Mouse (Mus musculus): Measurements from ENCODE around the gene Cdc42se1. TPM values are rescaled to one million over a fixed set of nuclear protein-coding genes. Genes with fewer than 3 reads are reported as not detected.

Gene Cdc42se1
- total and polyA plus RNA-seq, 3 experiments: 55.3 to 128 (median 71.1) TPM

GRCm38 (mm10) chr3:95178948-95179347 is 49.6 kb upstream of the Cdc42se1 start:
- no peak overlapping the region for H3K9ac ChIP-seq (ENCODE audit: insufficient read depth, low read depth)
- H3K4me3 ChIP-seq (replicated peaks in 1 of 3; ENCODE audit: low read depth in 2 of 3, low read length in 2 of 3, poor library complexity in 1 of 3): no peak overlapping the region
- H3K4me2 ChIP-seq (ENCODE audit: insufficient read depth, low read depth, poor library complexity, severe bottlenecking): no peak overlapping the region
- dilution Hi-C loops (cut with MboI; ENCODE audit: extremely low pct_ligation_motif_present, extremely low pct_unique_long_range_greater_than_20kb, low sequenced_read_pairs) (no loop called here), in situ Hi-C loops (cut with MboI; ENCODE audit: low pct_ligation_motif_present, low pct_unique_long_range_greater_than_20kb, low sequenced_read_pairs) (no loop called here)
- TF ChIP-seq ZKSCAN1 (IDR thresholded peaks at IDR 0.05; ENCODE audit: borderline replicate concordance, low read depth, low read length) (no peak), RCOR1 (conservative IDR thresholded peaks at IDR 0.05; ENCODE audit: low read depth, low read length) (no peak), MXI1 (IDR thresholded peaks at IDR 0.05; ENCODE audit: low read depth, low read length) (no peak), ETS1 (conservative IDR thresholded peaks at IDR 0.05; ENCODE audit: low read depth, low read length) (no peak), ZMIZ1 (IDR thresholded peaks at IDR 0.05; ENCODE audit: low read depth, low read length) (no peak)
- peaks cover 4 to 32% of the 10 kb centered on the region in 2 experiments for H3K36me3 ChIP-seq (replicated peaks in 1 of 2; ENCODE audit: control insufficient read depth in 1 of 2, insufficient read depth in 1 of 2, low read length in 1 of 2)
- H3K27ac ChIP-seq (ENCODE audit: insufficient read depth, low read depth): no peak overlapping the region
- no peak for DNase-seq (ENCODE audit: extremely low read depth)
- no peaks in the 10 kb centered on the region for H3K79me2 ChIP-seq (replicated peaks; ENCODE audit: control insufficient read depth, extremely low read depth, insufficient read depth, poor library complexity, severe bottlenecking)
- H3K9me3 ChIP-seq (replicated peaks; ENCODE audit: low read length): peaks cover 2% of the 10 kb centered on the region
- H3K27me3 ChIP-seq (replicated peaks): no peaks in the 10 kb centered on the region
- H3K4me1 ChIP-seq (ENCODE audit: control insufficient read depth in 1 of 2, insufficient read depth in 2 of 2): peaks cover 6 to 23% of the 10 kb centered on the region in 2 experiments; a peak in 2 of 4 replicates

- Histone ChIP-seq H3K9ac (ENCODE audit: insufficient read depth, low read depth) (no peak overlapping the region), H3K9me3 (replicated peaks; ENCODE audit: low read length) (no peaks in the 10 kb centered on the region), H3K4me1 (ENCODE audit: control insufficient read depth in 1 of 2, insufficient read depth in 2 of 2) (peaks cover 6 to 21% of the 10 kb centered on the region in 2 experiments; a peak in 2 of 4 replicates), H3K27me3 (replicated peaks) (no peaks in the 10 kb centered on the region), H3K4me3 (replicated peaks in 1 of 3; ENCODE audit: low read depth in 2 of 3, low read length in 2 of 3, poor library complexity in 1 of 3) (no peak overlapping the region), H3K36me3 (replicated peaks in 1 of 2; ENCODE audit: control insufficient read depth in 1 of 2, insufficient read depth in 1 of 2, low read length in 1 of 2) (peaks cover 9 to 41% of the 10 kb centered on the region in 2 experiments), H3K79me2 (replicated peaks; ENCODE audit: control insufficient read depth, extremely low read depth, insufficient read depth, poor library complexity, severe bottlenecking) (no peaks in the 10 kb centered on the region), H3K4me2 (ENCODE audit: insufficient read depth, low read depth, poor library complexity, severe bottlenecking) (no peak overlapping the region), H3K27ac (ENCODE audit: insufficient read depth, low read depth) (no peak overlapping the region)
- TF ChIP-seq CTCF (conservative IDR thresholded peaks at IDR 0.05 in 1 of 2, IDR thresholded peaks at IDR 0.05 in 1 of 2; ENCODE audit: low read depth in 2 of 2, low read length in 2 of 2) (no peak), ETS1 (conservative IDR thresholded peaks at IDR 0.05; ENCODE audit: low read depth, low read length) (no peak), BHLHE40 (IDR thresholded peaks at IDR 0.05; ENCODE audit: low read depth, low read length) (no peak), TCF12 (IDR thresholded peaks at IDR 0.05; ENCODE audit: low read depth, low read length) (no peak), ZNF384 (IDR thresholded peaks at IDR 0.05; ENCODE audit: low read depth, low read length) (no peak), EP300 (IDR thresholded peaks at IDR 0.05; ENCODE audit: low read length) (no peak), ZKSCAN1 (IDR thresholded peaks at IDR 0.05; ENCODE audit: borderline replicate concordance, low read depth, low read length) (no peak), POLR2A (IDR thresholded peaks at IDR 0.05; ENCODE audit: low read depth, low read length) (no peak), MAZ (IDR thresholded peaks at IDR 0.05; ENCODE audit: low read depth, low read length) (no peak)
- no peak for DNase-seq (ENCODE audit: extremely low read depth)
- dilution Hi-C loops (cut with MboI; ENCODE audit: extremely low pct_ligation_motif_present, extremely low pct_unique_long_range_greater_than_20kb, low sequenced_read_pairs): no loop called here
- in situ Hi-C loops (cut with MboI; ENCODE audit: low pct_ligation_motif_present, low pct_unique_long_range_greater_than_20kb, low sequenced_read_pairs): no loop called here
These were observed 48.6 kb upstream of the Cdc42se1 start for GRCm38 (mm10) chr3:95179890-95180289.

GRCm38 (mm10) chr3:95181841-95182240 is 46.7 kb upstream of the Cdc42se1 start:
- in situ Hi-C loops (cut with MboI; ENCODE audit: low pct_ligation_motif_present, low pct_unique_long_range_greater_than_20kb, low sequenced_read_pairs): no loop called here
- peaks cover 21 to 60% of the 10 kb centered on the region in 2 experiments for H3K36me3 ChIP-seq (replicated peaks in 1 of 2; ENCODE audit: control insufficient read depth in 1 of 2, insufficient read depth in 1 of 2, low read length in 1 of 2)
- no peak overlapping the region for H3K4me2 ChIP-seq (ENCODE audit: insufficient read depth, low read depth, poor library complexity, severe bottlenecking)
- no peak overlapping the region for H3K4me3 ChIP-seq (replicated peaks in 1 of 3; ENCODE audit: low read depth in 2 of 3, low read length in 2 of 3, poor library complexity in 1 of 3)
- DNase-seq (ENCODE audit: extremely low read depth): no peak
- H3K27ac ChIP-seq (ENCODE audit: insufficient read depth, low read depth): no peak overlapping the region
- TF ChIP-seq KAT2A (IDR thresholded peaks at IDR 0.05; ENCODE audit: insufficient replicate concordance, low read length) (no peak), RCOR1 (conservative IDR thresholded peaks at IDR 0.05; ENCODE audit: low read depth, low read length) (no peak), ZMIZ1 (IDR thresholded peaks at IDR 0.05; ENCODE audit: low read depth, low read length) (no peak), HCFC1 (IDR thresholded peaks at IDR 0.05; ENCODE audit: low read depth, low read length) (no peak), MYC (IDR thresholded peaks at IDR 0.05; ENCODE audit: low read depth, low read length) (no peak), MAZ (IDR thresholded peaks at IDR 0.05; ENCODE audit: low read depth, low read length) (no peak), CTCF (conservative IDR thresholded peaks at IDR 0.05 in 1 of 2, IDR thresholded peaks at IDR 0.05 in 1 of 2; ENCODE audit: low read depth in 2 of 2, low read length in 2 of 2) (no peak), UBTF (IDR thresholded peaks at IDR 0.05; ENCODE audit: low read depth, low read length) (no peak), NELFE (IDR thresholded peaks at IDR 0.05; ENCODE audit: low read depth, low read length) (no peak), MXI1 (IDR thresholded peaks at IDR 0.05; ENCODE audit: low read depth, low read length) (no peak), MEF2A (IDR thresholded peaks at IDR 0.05; ENCODE audit: borderline replicate concordance, low read depth, low read length) (no peak)
- no peaks in the 10 kb centered on the region for H3K79me2 ChIP-seq (replicated peaks; ENCODE audit: control insufficient read depth, extremely low read depth, insufficient read depth, poor library complexity, severe bottlenecking)
- H3K27me3 ChIP-seq (replicated peaks): no peaks in the 10 kb centered on the region
- dilution Hi-C loops (cut with MboI; ENCODE audit: extremely low pct_ligation_motif_present, extremely low pct_unique_long_range_greater_than_20kb, low sequenced_read_pairs): no loop called here
- H3K9me3 ChIP-seq (replicated peaks; ENCODE audit: low read length): no peaks in the 10 kb centered on the region
- H3K4me1 ChIP-seq (ENCODE audit: control insufficient read depth in 1 of 2, insufficient read depth in 2 of 2): peaks cover 6 to 15% of the 10 kb centered on the region in 2 experiments; a peak in 2 of 4 replicates
- no peak overlapping the region for H3K9ac ChIP-seq (ENCODE audit: insufficient read depth, low read depth)
